Mouse (Mus musculus) forebrain, embryonic 16.5 days (tissue): ENCODE data around the gene Glod4. TPM values are rescaled to one million over a fixed set of nuclear protein-coding genes. Genes with fewer than 3 reads are reported as not detected.

ENCODE experiments used
- ATAC-seq: fragments of 200-750 bp; cut with Nextera tagmentation; 2 replicates; pipeline ENCODE4 v1.8.0; 2017; ENCODE audit warnings: mild to moderate bottlenecking, moderate library complexity
- H3K27ac ChIP-seq: fragments of 300-500 bp; sonication (generic); 2 replicates; pipeline ENCODE4 v1.5.1; 2014; ENCODE audit warnings: low read length, control low read depth
- H3K27me3 ChIP-seq: fragments of 300-500 bp; sonication (generic); replicated peaks from 2 replicates; pipeline ENCODE4 v1.6.1; 2014; ENCODE audit warnings: low read length; ENCODE audit not compliant: control insufficient read depth, insufficient read depth
- H3K36me3 ChIP-seq: fragments of 300-500 bp; sonication (generic); 2 replicates; pipeline ENCODE4 v1.6.1; 2014; ENCODE audit not compliant: control insufficient read depth, insufficient read depth
- H3K4me1 ChIP-seq: fragments of 300-500 bp; sonication (generic); replicated peaks from 2 replicates; pipeline ENCODE4 v1.6.1; 2014; ENCODE audit warnings: low read length; ENCODE audit not compliant: control insufficient read depth, insufficient read depth
- H3K4me2 ChIP-seq: fragments of 300-500 bp; sonication (generic); 2 replicates; pipeline ENCODE4 v1.6.1; 2014; ENCODE audit warnings: mild to moderate bottlenecking, low read length, control low read depth
- H3K4me3 ChIP-seq: fragments of 300-500 bp; sonication (generic); replicated peaks from 2 replicates; pipeline ENCODE4 v1.5.1; 2014; ENCODE audit warnings: mild to moderate bottlenecking, low read length, control low read depth
- H3K9ac ChIP-seq: fragments of 300-500 bp; sonication (generic); replicated peaks from 2 replicates; pipeline ENCODE4 v1.6.1; 2014; ENCODE audit warnings: low read depth, low read length, control low read depth
- H3K9me3 ChIP-seq: fragments of 300-500 bp; sonication (generic); 2 replicates; pipeline ENCODE4 v1.6.1; 2016; ENCODE audit warnings: low read length; ENCODE audit not compliant: control insufficient read depth
- WGBS: fragments of 180-500 bp; shearing (Covaris S2); extraction: QIAGEN DNeasy Blood & Tissue Kit; methylation state at CpG from one replicate; pipeline ENCODE4 v1.1.7; 2014; 5-methylcytosine and 5-hydroxymethylcytosine counted together
- polyA plus RNA-seq: library from polyadenylated mRNA; unstranded; fragments of >200 nt; fragmentation: Nextera tagmentation; extraction: Ambion mirVana; gene quantifications from 2 replicates; pipeline ENCODE4 v1.2.1, GENCODE M21; 2015

Gene Glod4
- 127 and 129 TPM in 2 replicates for polyA plus RNA-seq

GRCm38 (mm10) chr11:76242901-76243810, at the start of gene Glod4, which contains the start of gene Mrm3:
Glod4 (minus strand) TSS chr11:76243725.
Mrm3 (plus strand) TSS chr11:76243715.
- ATAC-seq: peak; percentile 95
- under 1% methylated on average over 61 of the region's 61 CpGs for WGBS
- Histone ChIP-seq H3K9me3 (no peaks in the 10 kb centered on the region), H3K4me3 (peak within 1 kb of the TSS; percentile 68), H3K4me2 (peak within 1 kb of the TSS; percentile 87), H3K4me1 (peaks cover 16% of the 10 kb centered on the region), H3K9ac (peak within 1 kb of the TSS; percentile 77), H3K27me3 (no peaks in the 10 kb centered on the region), H3K27ac (peak within 1 kb of the TSS; percentile 77), H3K36me3 (peaks cover 2% of the 10 kb centered on the region; the same call in 1 of the 2 replicates)

- Histone ChIP-seq H3K4me2 (no peak overlapping the region), H3K36me3 (no peaks in the 10 kb centered on the region), H3K4me3 (no peak overlapping the region), H3K9me3 (no peaks in the 10 kb centered on the region), H3K4me1 (peaks cover 53% of the 10 kb centered on the region), H3K27ac (no peak overlapping the region), H3K27me3 (no peaks in the 10 kb centered on the region), H3K9ac (no peak overlapping the region)
- no peak for ATAC-seq
- 64% methylated on average over 6 of the region's 6 CpGs for WGBS
Observed at GRCm38 (mm10) chr11:76292831-76293230, 49.3 kb upstream of the Glod4 start.

GRCm38 (mm10) chr11:76292398-76292797, 48.9 kb upstream of the Glod4 start:
- no peak overlapping the region for H3K27ac ChIP-seq
- no peak overlapping the region for H3K4me3 ChIP-seq

GRCm38 (mm10) chr11:76291960-76292359, 48.4 kb upstream of the Glod4 start:
- H3K27ac ChIP-seq: no peak overlapping the region
- peaks cover 51% of the 10 kb centered on the region for H3K4me1 ChIP-seq
- H3K36me3 ChIP-seq: no peaks in the 10 kb centered on the region
- no peak overlapping the region for H3K9ac ChIP-seq
- WGBS: 81% methylated on average over 4 of the region's 4 CpGs
- H3K4me2 ChIP-seq: no peak overlapping the region
- H3K27me3 ChIP-seq: no peaks in the 10 kb centered on the region
- no peaks in the 10 kb centered on the region for H3K9me3 ChIP-seq
- H3K4me3 ChIP-seq: no peak overlapping the region
- no peak for ATAC-seq

More at GRCm38 (mm10) chr11:76292398-76292797, 48.9 kb upstream of the Glod4 start:
- Histone ChIP-seq H3K4me1 (peaks cover 55% of the 10 kb centered on the region), H3K4me2 (no peak overlapping the region), H3K36me3 (no peaks in the 10 kb centered on the region), H3K9me3 (no peaks in the 10 kb centered on the region), H3K9ac (no peak overlapping the region), H3K27me3 (no peaks in the 10 kb centered on the region)
- WGBS: 85% methylated on average over 15 of the region's 15 CpGs
- ATAC-seq: no peak

- H3K27ac ChIP-seq: peak overlapping the region; percentile 73
- no peak overlapping the region for H3K4me3 ChIP-seq
- no peaks in the 10 kb centered on the region for H3K36me3 ChIP-seq
- no peaks in the 10 kb centered on the region for H3K9me3 ChIP-seq
- 0 out of 2 replicates have a peak overlapping the region, but pooled peaks have one; percentile 4 for H3K4me2 ChIP-seq
- peak; percentile 85 for ATAC-seq
- WGBS: 16% methylated on average over 11 of the region's 11 CpGs
- H3K9ac ChIP-seq: 0 out of 2 replicates have a peak overlapping the region, but pooled peaks have one; percentile 27
- H3K27me3 ChIP-seq: no peaks in the 10 kb centered on the region
- peaks cover 52% of the 10 kb centered on the region for H3K4me1 ChIP-seq
Observed at GRCm38 (mm10) chr11:76290367-76290766, 46.8 kb upstream of the Glod4 start.

- 71% methylated on average over 6 of the region's 6 CpGs for WGBS
- H3K36me3 ChIP-seq: no peaks in the 10 kb centered on the region
- H3K27me3 ChIP-seq: no peaks in the 10 kb centered on the region
- H3K9ac ChIP-seq: no peak overlapping the region
- no peak overlapping the region for H3K4me2 ChIP-seq
- ATAC-seq: no peak
- H3K4me3 ChIP-seq: no peak overlapping the region
- peaks cover 46% of the 10 kb centered on the region for H3K4me1 ChIP-seq
- no peak overlapping the region; the same call in 1 of the 2 replicates for H3K27ac ChIP-seq
- no peaks in the 10 kb centered on the region for H3K9me3 ChIP-seq
Observed at GRCm38 (mm10) chr11:76288645-76289044, 45.1 kb upstream of the Glod4 start.

- no peaks in the 10 kb centered on the region for H3K9me3 ChIP-seq
- no peak overlapping the region for H3K27ac ChIP-seq
- H3K4me2 ChIP-seq: no peak overlapping the region
- 46% methylated on average over 10 of the region's 10 CpGs for WGBS
- no peaks in the 10 kb centered on the region for H3K27me3 ChIP-seq
- H3K4me3 ChIP-seq: no peak overlapping the region
- no peak overlapping the region for H3K9ac ChIP-seq
- H3K36me3 ChIP-seq: no peaks in the 10 kb centered on the region
- peaks cover 39% of the 10 kb centered on the region for H3K4me1 ChIP-seq
- no peak for ATAC-seq
Observed at GRCm38 (mm10) chr11:76287301-76287700, 43.8 kb upstream of the Glod4 start.

- no peak overlapping the region for H3K27ac ChIP-seq
- no peaks in the 10 kb centered on the region for H3K27me3 ChIP-seq
- no peak for ATAC-seq
- H3K9me3 ChIP-seq: no peaks in the 10 kb centered on the region
- WGBS: 65% methylated on average over 10 of the region's 10 CpGs
- no peaks in the 10 kb centered on the region for H3K36me3 ChIP-seq
- H3K4me2 ChIP-seq: no peak overlapping the region
- no peak overlapping the region for H3K9ac ChIP-seq
- peaks cover 37% of the 10 kb centered on the region for H3K4me1 ChIP-seq
- no peak overlapping the region for H3K4me3 ChIP-seq
Observed at GRCm38 (mm10) chr11:76286534-76287126, 43.1 kb upstream of the Glod4 start.

GRCm38 (mm10) chr11:76285431-76286075, 42.0 kb upstream of the Glod4 start:
- Histone ChIP-seq H3K4me1 (peaks cover 32% of the 10 kb centered on the region), H3K4me3 (no peak overlapping the region), H3K9me3 (no peaks in the 10 kb centered on the region), H3K27me3 (no peaks in the 10 kb centered on the region), H3K9ac (no peak overlapping the region), H3K4me2 (no peak overlapping the region), H3K27ac (no peak overlapping the region), H3K36me3 (no peaks in the 10 kb centered on the region)
- ATAC-seq: no peak
- WGBS: 81% methylated on average over 7 of the region's 7 CpGs
